Mouse (Mus musculus) embryonic facial prominence, embryonic 13.5 days (tissue): ENCODE measurements at regions not wholly inside any gene's neighbourhood (a gene's known extent, or its start where the extent isn't known, plus 50 kb on each side); places are given as distances from the start of the nearest gene placed in this dataset.

Experiments used
- ATAC-seq: fragments of 200-750 bp; cut with Nextera tagmentation; 2 replicates; pipeline ENCODE4 v1.8.0; 2017; ENCODE audit warnings: low read depth; ENCODE audit not compliant: insufficient number of reproducible peaks, insufficient read depth, low FRiP score, low TSS enrichment
- H3K27ac ChIP-seq: fragments of 300-500 bp; sonication (generic); 2 replicates; pipeline ENCODE4 v1.5.1; 2015; ENCODE audit warnings: moderate library complexity, mild to moderate bottlenecking, inconsistent platforms
- H3K27me3 ChIP-seq: fragments of 300-500 bp; sonication (generic); 2 replicates; pipeline ENCODE4 v1.6.1; 2015; ENCODE audit warnings: mild to moderate bottlenecking, inconsistent platforms
- H3K36me3 ChIP-seq: fragments of 300-500 bp; sonication (generic); 2 replicates; pipeline ENCODE4 v1.6.1; 2015; ENCODE audit warnings: mild to moderate bottlenecking, inconsistent platforms
- H3K4me1 ChIP-seq: fragments of 300-500 bp; sonication (generic); 2 replicates; pipeline ENCODE4 v1.6.1; 2015; ENCODE audit warnings: inconsistent platforms
- H3K4me2 ChIP-seq: fragments of 300-500 bp; sonication (generic); 2 replicates; pipeline ENCODE4 v1.6.1; 2015; ENCODE audit warnings: moderate library complexity, mild to moderate bottlenecking, inconsistent platforms
- H3K4me3 ChIP-seq: fragments of 300-500 bp; sonication (generic); 2 replicates; pipeline ENCODE4 v1.5.1; 2015; ENCODE audit warnings: mild to moderate bottlenecking, inconsistent platforms
- H3K9ac ChIP-seq: fragments of 300-500 bp; sonication (generic); 2 replicates; pipeline ENCODE4 v1.6.1; 2015; ENCODE audit warnings: mild to moderate bottlenecking, inconsistent platforms
- H3K9me3 ChIP-seq: fragments of 300-500 bp; sonication (generic); 2 replicates; pipeline ENCODE4 v1.6.1; 2016; ENCODE audit warnings: inconsistent platforms
- WGBS: fragments of 180-500 bp; shearing (Covaris S2); methylation state at CpG from one replicate; pipeline ENCODE4 v1.1.7; 2015; ENCODE audit warnings: mixed read lengths; 5-methylcytosine and 5-hydroxymethylcytosine counted together

DNA sequence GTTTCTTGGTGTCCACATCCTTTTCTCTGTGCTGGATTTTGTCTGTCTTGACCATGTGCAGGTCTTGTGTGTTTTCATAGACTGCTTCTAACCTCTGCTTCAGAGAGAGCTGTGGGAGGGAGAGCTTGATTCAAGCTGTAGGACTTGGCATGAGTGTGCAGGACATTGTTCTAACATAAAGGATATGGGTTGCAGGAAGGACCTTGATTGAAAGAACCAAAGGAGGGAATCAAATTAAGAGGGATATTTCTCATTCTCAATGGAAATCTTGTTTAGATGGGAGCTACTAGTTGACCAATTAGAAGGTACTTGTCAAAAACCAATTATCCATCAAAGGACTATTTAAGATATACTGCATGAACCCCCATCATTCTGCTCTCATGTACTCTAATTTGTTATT lies 244.9 kb upstream of the Xrcc4 start:
- Histone ChIP-seq H3K9ac (no peak overlapping the region), H3K4me3 (no peak overlapping the region), H3K36me3 (no peaks in the 10 kb centered on the region), H3K4me2 (no peak overlapping the region), H3K4me1 (no peaks in the 10 kb centered on the region), H3K27me3 (no peaks in the 10 kb centered on the region), H3K9me3 (no peaks in the 10 kb centered on the region), H3K27ac (no peak overlapping the region)
- ATAC-seq, result no peak

- Histone ChIP-seq H3K9ac (no peak overlapping the region), H3K4me1 (no peaks in the 10 kb centered on the region), H3K4me2 (no peak overlapping the region), H3K36me3 (no peaks in the 10 kb centered on the region), H3K9me3 (no peaks in the 10 kb centered on the region), H3K27me3 (no peaks in the 10 kb centered on the region), H3K27ac (no peak overlapping the region), H3K4me3 (no peak overlapping the region)
- WGBS, result 42% methylated on average over 3 of the region's 3 CpGs
- ATAC-seq, result no peak
Measured at GRCm38 (mm10) chr13:90325226-90325625, 235.8 kb upstream of the Xrcc4 start.

GRCm38 (mm10) chr13:90313209-90313978 lies 224.0 kb upstream of the Xrcc4 start:
- Histone ChIP-seq H3K4me1 (peaks cover 10% of the 10 kb centered on the region; the same call in 1 of the 2 replicates), H3K4me2 (no peak overlapping the region), H3K9ac (no peak overlapping the region), H3K36me3 (no peaks in the 10 kb centered on the region), H3K4me3 (no peak overlapping the region), H3K27ac (no peak overlapping the region), H3K9me3 (no peaks in the 10 kb centered on the region), H3K27me3 (no peaks in the 10 kb centered on the region)
- no peak for ATAC-seq
- WGBS, result 92% methylated on average over 9 of the region's 9 CpGs

GRCm38 (mm10) chr13:90310482-90310881 lies 221.1 kb upstream of the Xrcc4 start:
- Histone ChIP-seq H3K36me3 (no peaks in the 10 kb centered on the region), H3K27ac (no peak overlapping the region), H3K27me3 (no peaks in the 10 kb centered on the region), H3K4me1 (peaks cover 3% of the 10 kb centered on the region; the same call in 1 of the 2 replicates), H3K9ac (no peak overlapping the region), H3K4me2 (no peak overlapping the region), H3K4me3 (no peak overlapping the region), H3K9me3 (no peaks in the 10 kb centered on the region)
- no peak for ATAC-seq

DNA sequence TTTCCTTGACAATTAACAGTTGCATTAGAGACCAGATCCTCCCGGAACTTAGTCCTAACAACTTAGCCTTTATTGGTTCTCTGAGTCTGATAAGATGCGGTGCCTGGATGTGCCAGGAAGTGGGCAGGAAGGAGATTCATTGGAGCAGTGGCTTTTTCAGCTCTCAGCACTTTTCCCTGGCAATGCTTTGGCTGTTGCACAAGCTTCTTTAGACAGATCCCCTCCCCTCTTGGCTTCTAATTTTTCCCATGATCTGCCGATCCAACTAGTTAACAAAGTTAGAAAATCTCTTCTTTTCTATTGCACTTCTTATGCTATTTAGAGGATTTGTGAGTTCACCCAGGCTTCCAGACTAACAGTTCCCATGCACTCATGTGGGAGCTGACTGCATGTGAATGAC lies 211.1 kb upstream of the Xrcc4 start:
- Histone ChIP-seq H3K36me3 (no peaks in the 10 kb centered on the region), H3K4me2 (no peak overlapping the region), H3K9ac (no peak overlapping the region), H3K4me1 (no peaks in the 10 kb centered on the region), H3K9me3 (no peaks in the 10 kb centered on the region), H3K4me3 (no peak overlapping the region), H3K27ac (no peak overlapping the region), H3K27me3 (no peaks in the 10 kb centered on the region)
- no peak for ATAC-seq
- 85% methylated on average over 3 of the region's 3 CpGs for WGBS

GRCm38 (mm10) chr13:90294648-90295007 lies 205.2 kb upstream of the Xrcc4 start:
- Histone ChIP-seq H3K4me2 (no peak overlapping the region), H3K9me3 (no peaks in the 10 kb centered on the region), H3K36me3 (no peaks in the 10 kb centered on the region), H3K9ac (no peak overlapping the region), H3K4me1 (peaks cover 10% of the 10 kb centered on the region), H3K27me3 (no peaks in the 10 kb centered on the region), H3K4me3 (no peak overlapping the region), H3K27ac (peak overlapping the region; percentile 55; the same call in 1 of the 2 replicates)
- ATAC-seq, result no peak
- 58% methylated on average over 5 of the region's 5 CpGs for WGBS

DNA sequence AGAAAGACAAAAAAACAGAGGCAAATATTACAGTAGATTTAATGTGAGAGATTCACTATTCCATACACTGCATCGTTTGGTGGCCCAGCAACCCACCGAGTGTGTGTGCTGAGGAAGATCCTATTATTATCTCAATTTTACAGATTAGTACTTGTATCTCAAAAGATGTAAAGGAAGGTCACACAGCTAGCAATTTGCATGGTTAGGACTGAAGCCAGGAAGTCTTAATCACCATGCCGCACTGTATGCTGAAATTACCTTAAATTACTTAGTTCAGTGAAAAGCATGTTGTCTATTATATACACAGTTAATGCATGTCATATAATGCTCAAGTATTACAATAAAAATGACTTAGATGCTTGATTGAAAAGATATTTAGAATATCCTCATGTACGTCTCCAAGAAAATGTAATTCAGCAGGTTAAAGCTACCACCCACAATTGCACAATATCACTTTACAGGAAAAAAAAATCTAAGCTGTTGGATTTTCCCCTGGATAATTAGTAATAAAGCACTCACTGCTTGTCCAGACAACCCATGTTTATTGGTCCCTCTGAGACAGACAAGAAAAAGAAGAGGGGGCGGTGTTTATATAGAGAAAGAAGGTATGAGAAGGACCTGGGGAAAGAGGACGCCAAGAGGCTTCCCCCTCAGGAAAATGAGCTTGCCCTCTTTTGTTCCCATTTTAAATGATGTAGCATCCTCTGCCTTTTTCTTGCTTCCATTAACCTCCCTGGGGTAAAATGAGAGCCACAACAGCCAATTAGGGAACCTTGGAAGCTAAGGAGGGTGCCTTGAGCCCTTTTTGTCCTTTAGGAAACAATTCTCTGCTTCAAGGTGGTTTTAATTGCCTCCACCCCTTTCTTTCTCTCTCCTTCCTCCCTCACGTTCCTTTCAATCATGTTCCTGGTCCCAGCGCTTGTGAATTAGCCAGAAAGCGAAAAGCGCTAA lies 204.6 kb upstream of the Xrcc4 start:
- Histone ChIP-seq H3K27ac (peak overlapping the region; percentile 55; the same call in 1 of the 2 replicates), H3K36me3 (no peaks in the 10 kb centered on the region), H3K4me2 (no peak overlapping the region), H3K9ac (no peak overlapping the region), H3K4me1 (peaks cover 10% of the 10 kb centered on the region), H3K27me3 (no peaks in the 10 kb centered on the region), H3K4me3 (no peak overlapping the region), H3K9me3 (no peaks in the 10 kb centered on the region)
- 0 out of 2 replicates have a peak, but pooled peaks have one; percentile 69 for ATAC-seq
- WGBS, result 28% methylated on average over 10 of the region's 10 CpGs

- no peak for ATAC-seq
- no peak overlapping the region for H3K27ac ChIP-seq
- no peak overlapping the region for H3K4me2 ChIP-seq
- no peaks in the 10 kb centered on the region for H3K9me3 ChIP-seq
- 45% methylated on average over 4 of the region's 4 CpGs for WGBS
- no peak overlapping the region for H3K4me3 ChIP-seq
- no peak overlapping the region for H3K9ac ChIP-seq
- peaks cover 10% of the 10 kb centered on the region for H3K4me1 ChIP-seq
- no peaks in the 10 kb centered on the region for H3K36me3 ChIP-seq
- no peaks in the 10 kb centered on the region for H3K27me3 ChIP-seq
Measured at GRCm38 (mm10) chr13:90292905-90293304, 203.5 kb upstream of the Xrcc4 start.

GRCm38 (mm10) chr13:90292124-90292523 lies 202.7 kb upstream of the Xrcc4 start:
- H3K36me3 ChIP-seq, result no peaks in the 10 kb centered on the region
- no peak overlapping the region for H3K4me2 ChIP-seq
- H3K4me1 ChIP-seq, result peaks cover 10% of the 10 kb centered on the region
- no peak overlapping the region for H3K27ac ChIP-seq
- H3K9ac ChIP-seq, result no peak overlapping the region
- H3K27me3 ChIP-seq, result no peaks in the 10 kb centered on the region
- H3K9me3 ChIP-seq, result no peaks in the 10 kb centered on the region
- ATAC-seq, result no peak
- H3K4me3 ChIP-seq, result no peak overlapping the region
- 56% methylated on average over 1 of the region's 1 CpGs for WGBS

- H3K27me3 ChIP-seq, result no peaks in the 10 kb centered on the region
- no peaks in the 10 kb centered on the region for H3K4me1 ChIP-seq
- no peak overlapping the region for H3K4me3 ChIP-seq
- no peak overlapping the region for H3K9ac ChIP-seq
- H3K4me2 ChIP-seq, result no peak overlapping the region
- ATAC-seq, result no peak
- H3K9me3 ChIP-seq, result peaks cover 4% of the 10 kb centered on the region; the same call in 1 of the 2 replicates
- H3K27ac ChIP-seq, result no peak overlapping the region
- no peaks in the 10 kb centered on the region for H3K36me3 ChIP-seq
Measured at GRCm38 (mm10) chr13:90280976-90281375, 191.6 kb upstream of the Xrcc4 start.

DNA sequence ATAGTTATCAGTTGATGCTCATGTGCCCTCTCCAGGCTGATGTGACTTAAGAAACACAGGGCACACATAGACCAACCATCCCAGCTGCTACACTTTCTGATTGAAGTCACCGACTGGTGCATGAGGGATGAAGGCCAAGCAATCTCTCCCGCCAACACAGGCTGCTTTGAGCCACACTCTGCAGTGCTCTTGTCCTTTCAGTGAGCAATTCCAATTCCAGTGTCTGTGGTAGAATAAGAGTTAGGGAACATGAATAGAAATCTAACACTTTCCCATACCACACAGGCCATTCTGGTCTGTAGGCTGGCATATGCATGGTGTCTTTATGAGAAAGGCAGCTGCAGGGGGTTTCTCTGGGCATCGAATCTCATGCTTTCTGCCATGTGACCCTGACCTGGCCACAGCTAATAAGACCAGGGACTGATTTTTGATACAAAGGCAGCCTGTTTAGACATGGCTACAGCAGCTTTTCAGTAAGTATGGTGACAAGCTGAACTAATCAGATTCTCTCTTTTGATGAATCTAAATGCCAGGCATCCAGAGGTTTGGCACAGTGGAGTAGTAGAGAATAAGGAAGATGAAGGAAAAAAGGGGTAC lies 190.5 kb upstream of the Xrcc4 start:
- 65% methylated on average over 3 of the region's 3 CpGs for WGBS
- Histone ChIP-seq H3K9ac (no peak overlapping the region), H3K9me3 (no peaks in the 10 kb centered on the region), H3K36me3 (no peaks in the 10 kb centered on the region), H3K4me3 (no peak overlapping the region), H3K27me3 (no peaks in the 10 kb centered on the region), H3K4me2 (no peak overlapping the region), H3K27ac (no peak overlapping the region), H3K4me1 (no peaks in the 10 kb centered on the region)
- no peak for ATAC-seq
